Mouse (Mus musculus): ENCODE results near the gene Ano7. TPM values are rescaled to one million over a fixed set of nuclear protein-coding genes. Genes with fewer than 3 reads are reported as not detected.

The Ano7 gene
- not detected in 2 replicates for polyA plus RNA-seq (2011; ENCODE audit: insufficient read depth, insufficient read length, low replicate concordance, missing spikeins)

GRCm38 (mm10) chr1:93373665-93374064 is at the start of gene Ano7:
Gene Ano7, plus strand, starts transcription at chr1:93373930.
- WGBS, result 78% methylated on average over 4 of the region's 4 CpGs
- Histone ChIP-seq H3K4me3 (replicated peaks; ENCODE audit: control insufficient read depth, low read depth, low read length) (no peak within 1 kb of the TSS), H3K27ac (ENCODE audit: control insufficient read depth, insufficient read depth, low read depth, low read length, poor library complexity) (no peak within 1 kb of the TSS), H3K4me1 (ENCODE audit: control insufficient read depth, insufficient read depth, low read length) (no peaks in the 10 kb centered on the region)
- TF ChIP-seq POLR2A (IDR thresholded peaks at IDR 0.05; ENCODE audit: borderline replicate concordance, control insufficient read depth, low read depth, low read length), result no peak
- no peak for TF ChIP-seq CTCF (IDR thresholded peaks at IDR 0.05; ENCODE audit: control insufficient read depth, insufficient read depth, low read length)

DNA sequence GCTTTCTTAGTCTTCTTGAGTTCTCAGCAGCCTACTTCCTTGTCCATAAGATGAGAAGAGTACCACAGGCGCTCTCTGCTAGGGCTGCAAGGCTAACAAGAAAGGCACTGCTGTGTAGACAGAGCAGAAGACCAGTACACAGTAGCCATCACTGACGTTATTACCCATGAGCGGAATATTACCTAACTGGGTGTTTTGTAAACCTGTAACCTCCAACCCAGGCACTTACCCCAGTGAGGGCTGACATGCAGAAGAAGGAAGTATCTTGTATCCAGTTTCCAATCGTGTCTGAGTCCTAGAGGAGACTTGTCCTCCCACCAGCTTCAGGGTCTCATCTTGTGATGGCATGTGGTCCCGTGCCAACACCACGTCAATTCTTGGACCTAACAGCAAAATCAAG is 49.8 kb upstream of the Ano7 start:
- TF ChIP-seq CTCF (IDR thresholded peaks at IDR 0.05; ENCODE audit: control insufficient read depth, insufficient read depth, low read length) (no peak), POLR2A (IDR thresholded peaks at IDR 0.05; ENCODE audit: borderline replicate concordance, control insufficient read depth, low read depth, low read length) (no peak)
- WGBS, result 62% methylated on average over 6 of the region's 6 CpGs
- H3K4me1 ChIP-seq (ENCODE audit: control insufficient read depth, insufficient read depth, low read length), result no peaks in the 10 kb centered on the region; the same call in 1 of the 2 replicates
- H3K4me3 ChIP-seq (replicated peaks; ENCODE audit: control insufficient read depth, low read depth, low read length), result no peak overlapping the region
- H3K27ac ChIP-seq (ENCODE audit: control insufficient read depth, insufficient read depth, low read depth, low read length, poor library complexity), result peak overlapping the region; percentile 62; the same call in 1 of the 2 replicates

GRCm38 (mm10) chr1:93326446-93326845 is 47.3 kb upstream of the Ano7 start:
- TF ChIP-seq CTCF (IDR thresholded peaks at IDR 0.05; ENCODE audit: control insufficient read depth, insufficient read depth, low read length) (no peak), POLR2A (IDR thresholded peaks at IDR 0.05; ENCODE audit: borderline replicate concordance, control insufficient read depth, low read depth, low read length) (no peak)
- Histone ChIP-seq H3K4me3 (replicated peaks; ENCODE audit: control insufficient read depth, low read depth, low read length) (no peak overlapping the region), H3K27ac (ENCODE audit: control insufficient read depth, insufficient read depth, low read depth, low read length, poor library complexity) (no peak overlapping the region), H3K4me1 (ENCODE audit: control insufficient read depth, insufficient read depth, low read length) (no peaks in the 10 kb centered on the region; the same call in 1 of the 2 replicates)
- 88% methylated on average over 3 of the region's 3 CpGs for WGBS

DNA sequence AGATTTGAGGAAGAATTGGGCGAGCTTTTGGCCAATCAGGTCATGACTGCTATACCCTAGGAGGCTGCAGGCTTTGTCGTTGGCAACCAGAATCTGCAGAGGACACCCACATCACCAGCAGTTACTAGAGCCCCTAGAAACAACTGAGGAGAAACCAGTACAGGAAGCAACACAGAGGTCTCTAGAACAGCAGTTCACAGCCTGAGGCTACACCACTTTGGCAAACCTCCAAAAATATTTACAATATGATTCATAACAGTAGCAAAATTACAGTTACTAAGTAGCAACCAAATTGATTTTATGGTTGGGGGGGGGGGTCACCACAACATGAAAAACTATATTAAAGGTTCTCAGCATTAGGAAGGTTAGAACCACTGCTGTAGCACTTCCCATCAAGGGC is 39.1 kb upstream of the Ano7 start:
- H3K4me1 ChIP-seq (ENCODE audit: control insufficient read depth, insufficient read depth, low read length), result no peaks in the 10 kb centered on the region
- no peak overlapping the region for H3K4me3 ChIP-seq (replicated peaks; ENCODE audit: control insufficient read depth, low read depth, low read length)
- TF ChIP-seq CTCF (IDR thresholded peaks at IDR 0.05; ENCODE audit: control insufficient read depth, insufficient read depth, low read length) (no peak), POLR2A (IDR thresholded peaks at IDR 0.05; ENCODE audit: borderline replicate concordance, control insufficient read depth, low read depth, low read length) (no peak)
- no peak overlapping the region for H3K27ac ChIP-seq (ENCODE audit: control insufficient read depth, insufficient read depth, low read depth, low read length, poor library complexity)
- 79% methylated on average over 2 of the region's 2 CpGs for WGBS

DNA sequence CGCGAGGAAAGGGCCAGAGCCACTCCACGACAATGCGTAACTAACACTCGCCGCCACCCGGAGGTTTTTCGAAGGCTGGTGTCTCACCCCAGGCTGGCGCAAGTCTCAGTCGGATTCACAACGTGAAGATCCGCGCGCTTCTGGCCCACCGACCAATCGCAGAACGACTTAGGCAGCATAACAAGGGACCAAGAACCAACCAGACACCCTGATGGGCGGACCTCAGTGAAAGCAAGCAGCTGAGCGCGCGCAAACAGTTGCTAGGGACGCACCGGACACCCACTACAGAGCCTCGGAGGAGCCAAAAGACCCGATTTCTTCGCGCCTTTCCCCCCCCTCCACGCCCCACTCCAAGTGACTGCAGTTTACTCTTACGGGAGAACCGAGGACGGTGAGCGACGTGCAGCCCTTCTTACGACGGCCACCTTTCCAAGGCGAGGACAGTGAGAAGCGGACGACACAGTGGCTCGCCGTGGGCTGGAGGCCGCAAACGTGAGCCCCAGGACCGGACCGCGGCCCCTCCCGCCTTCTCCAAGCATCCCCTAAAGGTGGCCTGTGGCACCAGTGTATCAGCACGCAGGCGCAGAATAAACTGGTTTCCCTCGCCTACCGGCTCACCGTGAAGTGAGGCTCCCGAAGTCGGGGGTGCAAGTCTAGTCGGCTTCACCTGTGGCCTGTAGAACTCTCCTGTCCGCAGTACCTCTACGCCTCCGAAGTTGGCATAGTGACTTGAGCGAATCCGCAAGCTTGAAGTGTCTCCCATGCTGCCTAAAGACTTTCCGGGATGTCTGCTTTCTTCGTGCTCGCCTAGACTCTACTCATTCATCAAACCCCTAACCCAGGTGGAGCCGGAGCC is 30.9 kb upstream of the Ano7 start, which contains the start of the genes Ppp1r7 and Pask:
Ppp1r7 (plus strand) TSS at position 207 of the 856 bp plus-strand sequence.
Pask (minus strand) TSS at position 835 of the 856 bp plus-strand sequence.
- TF ChIP-seq CTCF (IDR thresholded peaks at IDR 0.05; ENCODE audit: control insufficient read depth, insufficient read depth, low read length), result peak; percentile 15; the same call in 1 of the 2 replicates
- peak; percentile 42; the same call in 1 of the 2 replicates for TF ChIP-seq POLR2A (IDR thresholded peaks at IDR 0.05; ENCODE audit: borderline replicate concordance, control insufficient read depth, low read depth, low read length)
- peak within 1 kb of the TSS; percentile 55 for H3K27ac ChIP-seq (ENCODE audit: control insufficient read depth, insufficient read depth, low read depth, low read length, poor library complexity)
- H3K4me3 ChIP-seq (replicated peaks; ENCODE audit: control insufficient read depth, low read depth, low read length), result peak within 1 kb of the TSS; percentile 91
- WGBS, result under 1% methylated on average over 63 of the region's 63 CpGs
- H3K4me1 ChIP-seq (ENCODE audit: control insufficient read depth, insufficient read depth, low read length), result no peaks in the 10 kb centered on the region

- Histone ChIP-seq H3K27ac (ENCODE audit: control insufficient read depth, insufficient read depth, low read depth, low read length, poor library complexity) (peak overlapping the region; percentile 54), H3K4me1 (ENCODE audit: control insufficient read depth, insufficient read depth, low read length) (no peaks in the 10 kb centered on the region), H3K4me3 (replicated peaks; ENCODE audit: control insufficient read depth, low read depth, low read length) (peak overlapping the region; percentile 91)
- TF ChIP-seq POLR2A (IDR thresholded peaks at IDR 0.05; ENCODE audit: borderline replicate concordance, control insufficient read depth, low read depth, low read length) (peak; percentile 92; the same call in 1 of the 2 replicates), CTCF (IDR thresholded peaks at IDR 0.05; ENCODE audit: control insufficient read depth, insufficient read depth, low read length) (peak; percentile 31; the same call in 1 of the 2 replicates)
- under 1% methylated on average over 39 of the region's 39 CpGs for WGBS
Observed at GRCm38 (mm10) chr1:93343504-93344047, 30.2 kb upstream of the Ano7 start.

DNA sequence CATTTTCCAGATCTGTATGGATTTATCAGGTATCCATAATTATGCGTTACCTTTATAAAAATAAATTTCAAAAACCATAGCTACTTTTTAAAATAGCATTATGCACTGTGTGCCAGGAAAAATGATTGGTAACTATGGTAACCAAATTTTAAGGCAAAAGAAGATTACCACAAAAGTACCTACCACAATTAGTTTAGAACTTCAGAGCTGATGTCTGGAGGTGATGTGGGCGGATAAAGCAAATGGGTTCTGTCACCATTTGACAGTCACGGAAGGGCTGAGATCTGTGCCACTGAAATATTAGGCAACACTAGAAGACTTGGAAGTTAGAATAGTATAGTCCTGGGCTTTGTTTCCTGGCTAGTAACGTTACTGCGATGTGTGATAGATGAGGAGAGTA is 26.6 kb upstream of the Ano7 start:
- H3K27ac ChIP-seq (ENCODE audit: control insufficient read depth, insufficient read depth, low read depth, low read length, poor library complexity), result no peak overlapping the region
- 89% methylated on average over 5 of the region's 5 CpGs for WGBS
- TF ChIP-seq POLR2A (IDR thresholded peaks at IDR 0.05; ENCODE audit: borderline replicate concordance, control insufficient read depth, low read depth, low read length) (no peak), CTCF (IDR thresholded peaks at IDR 0.05; ENCODE audit: control insufficient read depth, insufficient read depth, low read length) (no peak)
- no peaks in the 10 kb centered on the region for H3K4me1 ChIP-seq (ENCODE audit: control insufficient read depth, insufficient read depth, low read length)
- H3K4me3 ChIP-seq (replicated peaks; ENCODE audit: control insufficient read depth, low read depth, low read length), result no peak overlapping the region

GRCm38 (mm10) chr1:93349701-93350100 is 24.0 kb upstream of the Ano7 start:
- 84% methylated on average over 4 of the region's 4 CpGs for WGBS
- TF ChIP-seq CTCF (IDR thresholded peaks at IDR 0.05; ENCODE audit: control insufficient read depth, insufficient read depth, low read length) (no peak), POLR2A (IDR thresholded peaks at IDR 0.05; ENCODE audit: borderline replicate concordance, control insufficient read depth, low read depth, low read length) (no peak)
- Histone ChIP-seq H3K4me3 (replicated peaks; ENCODE audit: control insufficient read depth, low read depth, low read length) (no peak overlapping the region), H3K27ac (ENCODE audit: control insufficient read depth, insufficient read depth, low read depth, low read length, poor library complexity) (no peak overlapping the region), H3K4me1 (ENCODE audit: control insufficient read depth, insufficient read depth, low read length) (no peaks in the 10 kb centered on the region)
